Mouse (Mus musculus): ENCODE results near the gene Gm10840. TPM values are rescaled to one million over a fixed set of nuclear protein-coding genes. Genes with fewer than 3 reads are reported as not detected.

Gene Gm10840
- not detected in 2 replicates for total RNA-seq (2012; rRNA removed)

DNA sequence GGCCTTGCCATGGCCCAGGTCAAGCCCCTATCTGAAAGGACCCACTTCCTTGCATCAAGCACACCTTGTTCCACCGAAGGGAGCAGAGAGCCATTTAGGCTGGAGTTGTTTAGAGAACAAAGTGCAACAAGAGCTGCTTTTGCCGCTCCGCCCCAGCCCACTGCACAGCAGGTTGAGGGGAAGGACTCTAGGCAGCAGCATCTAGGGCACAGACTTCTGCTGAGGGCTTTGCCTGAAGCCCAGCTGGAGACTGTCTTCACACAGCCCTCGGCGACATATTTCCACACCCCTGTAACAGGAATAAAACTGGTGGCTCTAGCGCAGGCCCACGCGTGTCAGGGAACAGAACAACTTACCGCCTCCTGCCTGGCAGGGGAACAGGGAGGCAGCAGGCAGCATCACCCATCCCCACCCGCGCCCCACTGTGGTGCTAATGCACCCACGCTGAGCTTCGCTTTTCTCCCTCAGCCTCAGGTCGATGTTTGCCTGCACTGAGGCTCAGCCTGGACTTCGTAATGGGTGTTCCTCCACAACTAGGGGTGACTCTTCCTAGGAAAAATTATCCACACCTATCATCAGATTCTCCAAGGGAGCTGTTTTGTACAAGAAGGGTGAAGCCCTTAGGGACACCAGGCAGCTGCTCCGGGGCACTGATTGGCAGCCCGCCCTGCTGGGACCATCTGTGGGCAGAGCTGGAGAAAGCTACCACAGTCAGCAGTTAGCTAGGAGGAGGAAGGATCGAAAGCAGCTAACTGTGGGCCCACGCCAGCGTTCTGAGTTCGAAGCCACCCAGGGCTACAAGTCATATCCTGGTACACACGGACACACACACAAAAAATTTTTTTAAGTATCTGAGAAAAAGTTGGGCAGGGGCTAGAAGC lies at the start of gene Gm10840, which contains the start of gene Limd2:
Gm10840 (plus strand) TSS at position 10 of the 881 bp plus-strand sequence.
Limd2 (minus strand) TSS at position 20 of the 881 bp plus-strand sequence.
- no peaks in the 10 kb centered on the region for H3K9me3 ChIP-seq (ENCODE audit: control insufficient read depth, insufficient read depth, low read depth, low read length)
- peaks cover 0 to 15% of the 10 kb centered on the region in 2 experiments; a peak in 2 of 4 replicates for H3K4me1 ChIP-seq (ENCODE audit: control insufficient read depth in 2 of 2, insufficient read depth in 2 of 2, low read length in 2 of 2, poor library complexity in 1 of 2)
- TF ChIP-seq CHD2 (IDR thresholded peaks at IDR 0.05; ENCODE audit: low read depth, low read length) (no peak), ZC3H11A (IDR thresholded peaks at IDR 0.05; ENCODE audit: borderline replicate concordance, low read depth, low read length) (no peak), HCFC1 (IDR thresholded peaks at IDR 0.05; ENCODE audit: borderline replicate concordance, insufficient read depth, low read length) (no peak), ZNF384 (IDR thresholded peaks at IDR 0.05; ENCODE audit: low read depth, low read length) (no peak), MAFK (IDR thresholded peaks at IDR 0.05; ENCODE audit: insufficient read depth, low read depth, low read length) (no peak)
- DNase-seq (ENCODE audit: low read depth, low spot score), result no peak
- H3K27ac ChIP-seq (ENCODE audit: insufficient read depth, low read depth, low read length, poor library complexity, severe bottlenecking), result no peak within 1 kb of the TSS
- peaks cover 24% of the 10 kb centered on the region; the same call in 1 of the 2 replicates for H3K36me3 ChIP-seq (ENCODE audit: control insufficient read depth, insufficient read depth, low read length, poor library complexity, severe bottlenecking)
- peak within 1 kb of the TSS; percentile 84 for H3K9ac ChIP-seq (ENCODE audit: insufficient read depth, low read depth, low read length, poor library complexity, severe bottlenecking)
- in situ Hi-C loops (cut with MboI; ENCODE audit: low sequenced_read_pairs in 2 of 2, unreplicated experiment in 2 of 2), result no loop called here
- peak within 1 kb of the TSS; percentile 93 to 100 for H3K4me3 ChIP-seq (ENCODE audit: insufficient read depth in 1 of 2, low read depth in 1 of 2, low read length in 2 of 2, poor library complexity in 1 of 2, severe bottlenecking in 1 of 2)

DNA sequence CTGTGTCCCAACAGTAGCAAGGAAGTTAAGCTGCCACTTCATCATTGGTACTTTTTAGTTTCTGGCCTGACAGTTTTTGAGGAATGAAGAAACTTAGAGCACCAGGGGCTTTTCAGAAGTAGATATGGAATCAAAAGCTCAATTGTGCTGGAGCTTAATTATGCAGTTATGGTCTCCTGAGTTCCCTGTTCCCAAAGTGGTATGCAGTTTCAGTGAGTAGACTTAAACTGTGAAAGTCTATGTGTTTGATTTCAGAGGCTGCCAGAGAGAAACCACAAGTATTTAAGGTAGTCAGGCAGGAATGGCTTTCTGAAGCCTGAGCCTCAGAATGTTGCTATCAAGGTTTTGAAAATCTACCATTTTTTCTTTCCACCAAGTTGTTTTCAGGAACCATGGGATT lies 49.0 kb upstream of the Gm10840 start:
- no peak for DNase-seq (ENCODE audit: low read depth, low spot score)
- H3K4me3 ChIP-seq (ENCODE audit: insufficient read depth in 1 of 2, low read depth in 1 of 2, low read length in 2 of 2, poor library complexity in 1 of 2, severe bottlenecking in 1 of 2), result no peak overlapping the region
- no peak overlapping the region for H3K27ac ChIP-seq (ENCODE audit: insufficient read depth, low read depth, low read length, poor library complexity, severe bottlenecking)
- H3K9me3 ChIP-seq (ENCODE audit: control insufficient read depth, insufficient read depth, low read depth, low read length), result no peaks in the 10 kb centered on the region
- no peak for TF ChIP-seq CHD2 (IDR thresholded peaks at IDR 0.05; ENCODE audit: low read depth, low read length)
- TF ChIP-seq ZC3H11A (IDR thresholded peaks at IDR 0.05; ENCODE audit: borderline replicate concordance, low read depth, low read length), result no peak
- H3K36me3 ChIP-seq (ENCODE audit: control insufficient read depth, insufficient read depth, low read length, poor library complexity, severe bottlenecking), result no peaks in the 10 kb centered on the region
- in situ Hi-C loops (cut with MboI; ENCODE audit: low sequenced_read_pairs in 2 of 2, unreplicated experiment in 2 of 2), result no loop called here
- H3K4me1 ChIP-seq (ENCODE audit: control insufficient read depth in 2 of 2, insufficient read depth in 2 of 2, low read length in 2 of 2, poor library complexity in 1 of 2), result peaks cover 0 to 4% of the 10 kb centered on the region in 2 experiments; a peak in 1 of 4 replicates
- H3K9ac ChIP-seq (ENCODE audit: insufficient read depth, low read depth, low read length, poor library complexity, severe bottlenecking), result no peak overlapping the region

DNA sequence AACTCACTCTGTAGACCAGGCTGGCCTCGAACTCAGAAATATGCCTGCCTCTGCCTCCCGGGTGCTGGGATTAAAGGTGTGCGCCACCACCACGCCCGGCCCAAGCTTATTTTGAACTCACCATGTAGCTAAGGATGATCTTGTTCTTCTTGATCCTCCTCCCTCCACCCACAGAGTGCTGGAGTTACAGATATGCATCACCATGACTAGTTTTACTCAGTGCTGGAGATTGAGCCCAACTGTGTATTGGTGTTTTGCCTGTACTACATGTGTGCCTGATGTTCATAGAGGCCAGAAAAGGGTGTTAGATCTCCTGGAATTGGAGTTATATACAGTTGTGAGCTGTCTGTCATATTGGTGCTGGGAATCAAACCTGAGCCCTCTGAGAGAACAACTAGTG lies 38.4 kb upstream of the Gm10840 start:
- no peaks in the 10 kb centered on the region; the same call in none of the 2 replicates for H3K36me3 ChIP-seq (ENCODE audit: control insufficient read depth, insufficient read depth, low read length, poor library complexity, severe bottlenecking)
- no peak for TF ChIP-seq MAFK (IDR thresholded peaks at IDR 0.05; ENCODE audit: insufficient read depth, low read depth, low read length)
- no peak for TF ChIP-seq CHD2 (IDR thresholded peaks at IDR 0.05; ENCODE audit: low read depth, low read length)
- TF ChIP-seq HCFC1 (IDR thresholded peaks at IDR 0.05; ENCODE audit: borderline replicate concordance, insufficient read depth, low read length), result no peak
- no peak for TF ChIP-seq ZC3H11A (IDR thresholded peaks at IDR 0.05; ENCODE audit: borderline replicate concordance, low read depth, low read length)
- TF ChIP-seq ZNF384 (IDR thresholded peaks at IDR 0.05; ENCODE audit: low read depth, low read length), result no peak
- in situ Hi-C loops (cut with MboI; ENCODE audit: low sequenced_read_pairs in 2 of 2, unreplicated experiment in 2 of 2), result no loop called here

DNA sequence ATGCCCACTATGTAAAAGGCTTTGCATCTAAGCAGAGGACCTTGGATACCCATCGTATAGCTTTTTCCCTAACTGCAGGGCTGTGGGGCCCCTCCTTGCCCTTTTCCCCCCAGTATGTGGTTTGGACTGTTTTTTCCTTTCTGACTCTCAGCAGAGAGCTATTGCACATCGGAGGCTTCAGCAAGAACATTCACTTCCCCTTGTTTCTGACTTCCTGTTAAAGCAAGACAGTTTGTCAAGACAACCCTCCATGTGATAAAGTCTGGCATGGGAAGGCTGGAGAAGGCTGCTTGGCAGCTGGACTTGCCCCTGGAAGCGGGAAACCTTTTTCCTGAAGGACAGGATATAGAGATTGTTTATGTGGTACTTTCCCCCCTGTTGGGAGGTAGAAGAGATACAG lies 37.9 kb upstream of the Gm10840 start:
- H3K4me1 ChIP-seq (ENCODE audit: control insufficient read depth in 2 of 2, insufficient read depth in 2 of 2, low read length in 2 of 2, poor library complexity in 1 of 2), result no peaks in the 10 kb centered on the region
- H3K27ac ChIP-seq (ENCODE audit: insufficient read depth, low read depth, low read length, poor library complexity, severe bottlenecking), result no peak overlapping the region
- no peak overlapping the region for H3K4me3 ChIP-seq (ENCODE audit: insufficient read depth in 1 of 2, low read depth in 1 of 2, low read length in 2 of 2, poor library complexity in 1 of 2, severe bottlenecking in 1 of 2)
- DNase-seq (ENCODE audit: low read depth, low spot score), result no peak
- no peaks in the 10 kb centered on the region; the same call in 1 of the 2 replicates for H3K36me3 ChIP-seq (ENCODE audit: control insufficient read depth, insufficient read depth, low read length, poor library complexity, severe bottlenecking)
- no peaks in the 10 kb centered on the region for H3K9me3 ChIP-seq (ENCODE audit: control insufficient read depth, insufficient read depth, low read depth, low read length)
- no peak overlapping the region for H3K9ac ChIP-seq (ENCODE audit: insufficient read depth, low read depth, low read length, poor library complexity, severe bottlenecking)
- TF ChIP-seq CHD2 (IDR thresholded peaks at IDR 0.05; ENCODE audit: low read depth, low read length), result no peak
- no peak for TF ChIP-seq MAFK (IDR thresholded peaks at IDR 0.05; ENCODE audit: insufficient read depth, low read depth, low read length)
- TF ChIP-seq HCFC1 (IDR thresholded peaks at IDR 0.05; ENCODE audit: borderline replicate concordance, insufficient read depth, low read length), result no peak
- no peak for TF ChIP-seq ZNF384 (IDR thresholded peaks at IDR 0.05; ENCODE audit: low read depth, low read length)
- TF ChIP-seq ZC3H11A (IDR thresholded peaks at IDR 0.05; ENCODE audit: borderline replicate concordance, low read depth, low read length), result no peak
- in situ Hi-C loops (cut with MboI; ENCODE audit: low sequenced_read_pairs in 2 of 2, unreplicated experiment in 2 of 2), result no loop called here

More for the DNA sequence above, 38.4 kb upstream of the Gm10840 start:
- no peak for DNase-seq (ENCODE audit: low read depth, low spot score)
- Histone ChIP-seq H3K9ac (ENCODE audit: insufficient read depth, low read depth, low read length, poor library complexity, severe bottlenecking) (no peak overlapping the region), H3K27ac (ENCODE audit: insufficient read depth, low read depth, low read length, poor library complexity, severe bottlenecking) (no peak overlapping the region), H3K9me3 (ENCODE audit: control insufficient read depth, insufficient read depth, low read depth, low read length) (no peaks in the 10 kb centered on the region), H3K4me1 (ENCODE audit: control insufficient read depth in 2 of 2, insufficient read depth in 2 of 2, low read length in 2 of 2, poor library complexity in 1 of 2) (no peaks in the 10 kb centered on the region), H3K4me3 (ENCODE audit: insufficient read depth in 1 of 2, low read depth in 1 of 2, low read length in 2 of 2, poor library complexity in 1 of 2, severe bottlenecking in 1 of 2) (no peak overlapping the region)

Data from ES-E14 (cell line).